Mouse (Mus musculus) granulocyte monocyte progenitor cell, adult 5-6 weeks (primary cell): ENCODE measurements around the gene Sfpq. TPM values are rescaled to one million over a fixed set of nuclear protein-coding genes. Genes with fewer than 3 reads are reported as not detected.
"Not testable (repeated sequence)": the region's sequence is repeated elsewhere in the genome, so short reads cannot be mapped to it uniquely, and the experiment has no call there.

Experiments
- ATAC-seq: replicated peaks from 2 replicates; pipeline ENCODE4 v1.8.0; 2016; ENCODE audit warnings: mild to moderate bottlenecking, moderate TSS enrichment, inconsistent platforms; ENCODE audit not compliant: poor library complexity, severe bottlenecking
- total RNA-seq, 2 experiments: library from RNA; stranded (forward) in 1 of 2; stranded (reverse) in 1 of 2; fragments of 200-712, 200-1000 nt in 1 of 2; fragments of >200 nt in 1 of 2; fragmentation: Nextera tagmentation in 1 of 2; gene quantifications; 2 replicates each; pipeline ENCODE4 v1.2.3; 2014 to 2017

The Sfpq gene
- total RNA-seq (2014; fragmentation: Nextera tagmentation) (384 and 480 TPM in 2 replicates), total RNA-seq (2017) (580 and 667 TPM in 2 replicates)

- ATAC-seq = peak; percentile 84
Measured at GRCm38 (mm10) chr4:127021151-127021945, at the start of gene Sfpq. Sfpq (plus strand) TSS chr4:127021324.

GRCm38 (mm10) chr4:126977467-126977866 is 43.7 kb upstream of the Sfpq start:
- ATAC-seq = peak; percentile 55; the same call in 1 of the 2 replicates

DNA sequence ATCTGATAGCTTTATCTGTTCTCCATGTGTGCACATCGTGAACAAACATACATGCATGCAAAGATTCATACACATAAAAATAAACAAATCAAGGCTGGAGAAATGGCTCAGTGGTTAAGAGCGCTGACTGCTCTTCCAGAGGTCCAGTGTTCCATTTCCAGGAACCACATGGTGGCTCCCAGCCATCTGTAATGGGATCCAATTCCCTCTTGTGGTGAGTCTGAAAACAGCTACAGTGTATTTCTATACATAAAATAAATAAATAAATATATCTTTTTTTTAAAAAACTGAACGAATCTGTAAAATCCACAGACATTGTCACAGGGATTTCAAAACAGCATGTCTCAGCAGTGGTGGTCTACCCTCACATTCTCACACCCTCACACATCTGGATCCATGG is 42.4 kb upstream of the Sfpq start:
- no peak for ATAC-seq

DNA sequence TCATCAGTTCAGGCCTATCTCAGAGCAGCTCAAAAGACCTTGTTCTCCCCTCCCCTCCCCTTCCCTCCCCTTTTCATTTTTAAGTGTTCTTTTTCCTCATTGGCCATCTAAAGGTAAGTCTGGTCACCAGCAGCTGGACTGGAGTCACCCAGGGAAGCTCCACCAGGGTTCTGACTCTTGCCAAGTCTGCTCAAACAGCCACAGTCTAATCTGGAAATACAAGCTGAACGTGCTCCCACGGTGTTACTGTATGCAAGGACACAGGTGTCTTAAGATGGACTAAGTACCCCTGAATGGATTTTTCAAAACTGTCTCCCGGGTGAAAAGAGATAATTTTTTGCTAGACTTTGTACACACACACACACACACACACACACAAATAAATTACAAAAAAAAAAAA is 37.8 kb upstream of the Sfpq start:
- ATAC-seq = no peak

GRCm38 (mm10) chr4:126983736-126984525 is 37.2 kb upstream of the Sfpq start:
- not testable (repeated sequence) for ATAC-seq

- no peak for ATAC-seq
Measured at GRCm38 (mm10) chr4:126986768-126987167, 34.4 kb upstream of the Sfpq start.

- ATAC-seq = no peak
Measured at GRCm38 (mm10) chr4:126988503-126988902, 32.6 kb upstream of the Sfpq start.

- no peak for ATAC-seq
Measured at GRCm38 (mm10) chr4:126990553-126990952, 30.6 kb upstream of the Sfpq start.

GRCm38 (mm10) chr4:126992356-126992755 is 28.8 kb upstream of the Sfpq start:
- ATAC-seq = peak; percentile 59

DNA sequence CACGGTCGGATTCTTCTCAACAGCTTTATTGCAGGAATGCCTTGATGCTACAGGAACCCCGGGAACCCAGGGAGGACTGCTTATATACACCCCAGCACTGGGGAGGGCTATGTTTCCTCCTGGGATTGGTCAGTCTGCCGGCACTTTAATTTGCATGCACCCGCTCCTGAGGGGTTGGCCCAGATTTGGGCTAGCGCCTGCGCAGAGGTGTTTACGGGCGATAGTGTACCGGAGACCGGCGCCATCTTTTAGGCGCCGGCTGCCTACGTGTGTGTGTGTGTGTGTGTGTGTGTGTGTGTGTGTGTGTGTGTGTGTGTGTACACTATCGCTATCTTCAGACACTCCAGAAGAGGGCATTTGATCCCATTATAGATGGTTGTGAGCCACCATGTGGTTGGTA is 21.8 kb upstream of the Sfpq start:
- ATAC-seq = not testable (repeated sequence)

DNA sequence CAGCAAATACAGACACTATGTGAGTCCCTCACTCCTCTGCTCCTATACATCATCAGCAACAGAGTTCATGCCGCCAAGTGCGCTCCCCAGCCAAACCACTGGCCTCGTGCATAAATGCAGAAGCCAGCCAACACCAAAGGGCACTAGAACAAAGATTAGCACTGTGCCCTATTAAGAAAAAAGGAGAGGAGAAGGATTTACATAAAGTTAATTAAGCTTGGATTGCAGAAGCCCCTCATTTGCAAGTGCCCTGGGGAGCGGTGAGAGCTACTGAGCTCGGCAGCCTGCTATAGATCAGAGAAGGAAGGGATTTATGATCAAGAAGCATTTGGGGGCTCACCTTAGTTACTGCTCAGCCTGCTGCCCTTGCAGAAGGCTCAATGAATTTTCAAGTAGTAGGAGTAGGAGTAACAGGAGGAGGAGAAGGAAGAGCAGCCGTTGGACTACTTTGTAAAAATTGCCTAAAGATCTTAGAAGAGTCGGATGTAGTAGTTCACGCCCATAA is 20.5 kb upstream of the Sfpq start:
- ATAC-seq = no peak

DNA sequence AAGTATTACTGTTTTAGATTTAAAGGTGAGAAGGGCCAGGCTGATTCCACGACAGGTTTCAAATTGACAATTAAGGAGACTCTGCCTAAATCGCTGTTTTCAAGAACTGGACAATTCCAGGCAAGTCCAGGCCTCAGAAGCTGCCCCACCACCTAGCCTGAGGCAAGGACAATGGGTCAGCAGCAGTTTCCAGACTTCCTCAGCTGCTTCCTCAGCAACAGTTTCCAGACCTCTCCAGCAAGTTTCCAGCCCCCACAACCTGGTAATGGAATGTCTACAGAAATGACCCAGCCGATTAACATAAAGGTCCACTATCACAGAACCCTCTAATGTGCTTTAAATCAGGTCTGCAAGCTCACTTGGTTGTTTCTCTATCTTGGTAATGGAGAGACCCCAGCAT is 16.7 kb upstream of the Sfpq start:
- no peak for ATAC-seq

DNA sequence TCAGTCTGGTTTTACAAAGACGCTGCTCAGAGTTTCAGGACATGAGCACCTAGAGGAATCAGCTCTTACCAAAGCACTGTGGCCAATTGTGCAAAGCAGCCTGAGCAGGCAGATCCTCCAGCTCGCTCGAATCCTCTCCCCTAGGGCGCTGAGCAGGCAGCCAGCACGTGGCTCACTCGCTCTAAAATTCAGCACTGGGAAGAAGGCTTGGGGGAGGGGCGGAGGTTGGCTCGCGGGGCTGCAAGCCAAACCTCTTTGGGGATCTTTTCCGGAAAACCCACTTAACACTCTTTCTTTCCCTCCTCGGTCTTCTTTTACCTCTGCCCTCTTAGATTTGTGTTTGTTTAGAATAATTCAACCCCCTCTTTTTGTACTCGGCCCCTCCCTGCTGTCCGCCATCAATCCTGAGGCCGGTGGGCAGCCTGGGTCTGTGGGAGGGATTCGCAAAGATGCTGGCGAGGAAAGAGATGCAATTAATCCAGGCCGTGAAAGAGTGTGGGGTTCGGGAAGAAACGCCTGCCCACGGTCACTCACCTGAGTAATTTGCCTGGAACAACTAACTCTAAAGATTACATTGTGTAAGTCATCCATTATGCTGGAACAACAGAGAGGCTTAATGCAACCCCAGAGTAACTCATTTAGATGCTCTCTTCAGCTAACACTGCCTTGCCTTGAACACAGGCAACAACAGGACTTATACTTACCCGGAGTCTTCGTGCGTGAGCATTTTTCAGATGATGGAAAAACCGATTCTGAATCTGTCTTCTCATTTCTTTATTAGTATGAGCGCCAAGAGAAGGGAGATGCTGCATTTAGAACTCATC is 15.8 kb upstream of the Sfpq start:
- ATAC-seq = peak; percentile 61

DNA sequence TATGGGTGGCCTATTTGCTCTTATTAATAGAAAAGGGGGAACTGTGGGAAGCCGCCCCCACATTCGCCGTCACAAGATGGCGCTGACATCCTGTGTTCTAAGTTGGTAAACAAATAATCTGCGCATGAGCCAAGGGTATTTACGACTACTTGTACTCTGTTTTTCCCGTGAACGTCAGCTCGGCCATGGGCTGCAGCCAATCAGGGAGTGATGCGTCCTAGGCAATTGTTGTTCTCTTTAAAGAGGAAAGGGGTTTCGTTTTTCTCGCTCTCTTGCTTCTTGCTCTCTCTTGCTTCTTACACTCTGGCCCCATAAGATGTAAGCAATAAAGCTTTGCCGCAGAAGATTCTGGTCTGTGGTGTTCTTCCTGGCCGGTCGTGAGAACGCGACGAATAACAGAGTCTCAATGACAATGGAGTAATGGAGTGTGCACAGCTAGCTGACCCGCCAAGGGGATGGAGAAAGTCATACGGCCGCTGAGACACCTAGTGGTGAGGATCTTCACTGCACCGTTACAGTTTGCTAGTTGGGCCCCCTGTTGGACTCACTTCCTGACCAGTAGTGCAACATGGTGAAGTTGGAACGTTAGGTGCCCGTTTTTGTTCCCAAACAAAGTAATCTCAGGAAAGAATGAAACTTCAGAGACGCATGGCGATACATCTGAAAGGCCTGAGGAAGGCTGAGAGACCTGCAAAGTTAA is 5.7 kb upstream of the Sfpq start:
- ATAC-seq = peak; percentile 100

DNA sequence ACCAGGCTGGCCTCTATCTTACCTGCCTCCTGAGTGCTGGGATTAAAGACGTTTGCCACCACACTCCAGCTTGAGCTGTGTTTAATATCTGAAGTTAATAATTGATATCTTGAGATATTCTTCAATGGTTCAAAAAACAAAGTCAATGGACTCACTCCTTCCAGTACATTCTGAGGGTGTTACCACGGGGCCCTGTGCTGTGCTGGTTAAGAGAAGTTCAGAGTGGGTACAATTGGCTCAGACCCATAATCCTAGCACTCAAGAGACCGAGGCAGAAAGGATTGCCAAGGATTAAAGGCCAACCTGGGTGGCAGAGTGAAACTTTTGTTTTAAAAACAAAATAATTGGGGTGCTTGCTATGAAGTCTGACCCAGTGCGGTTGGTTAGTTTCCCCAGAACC is 4.8 kb upstream of the Sfpq start:
- no peak for ATAC-seq

- no peak for ATAC-seq
Measured at GRCm38 (mm10) chr4:127020411-127021150, 543 bp upstream of the Sfpq start.

DNA sequence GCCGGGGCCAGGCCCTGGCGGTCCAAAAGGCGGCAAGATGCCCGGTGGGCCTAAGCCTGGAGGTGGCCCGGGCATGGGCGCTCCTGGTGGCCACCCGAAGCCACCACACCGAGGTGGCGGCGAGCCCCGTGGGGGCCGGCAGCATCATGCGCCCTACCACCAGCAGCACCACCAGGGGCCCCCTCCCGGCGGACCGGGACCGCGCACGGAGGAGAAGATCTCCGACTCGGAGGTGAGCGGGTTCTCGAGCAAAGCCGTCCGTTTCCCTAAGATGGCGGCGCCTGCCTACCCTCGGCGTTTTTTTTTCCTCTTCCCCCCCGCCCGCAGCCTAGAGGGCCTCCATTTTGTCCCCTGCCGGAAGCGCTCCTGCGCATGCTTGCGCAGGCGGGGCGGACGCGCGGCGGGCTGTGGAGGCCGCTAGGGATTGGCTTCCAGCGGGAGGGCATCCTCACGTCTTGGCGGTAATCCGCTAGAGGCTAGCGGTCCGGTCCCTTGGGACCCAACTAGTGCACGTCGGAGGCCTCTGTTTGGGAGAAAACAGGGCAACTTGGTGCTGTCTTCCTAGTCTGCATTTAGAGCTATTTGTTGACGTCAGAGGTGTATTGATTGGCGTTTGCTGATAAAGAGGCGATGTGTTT is 984 bp downstream of the Sfpq start:
- peak; percentile 62 for ATAC-seq

DNA sequence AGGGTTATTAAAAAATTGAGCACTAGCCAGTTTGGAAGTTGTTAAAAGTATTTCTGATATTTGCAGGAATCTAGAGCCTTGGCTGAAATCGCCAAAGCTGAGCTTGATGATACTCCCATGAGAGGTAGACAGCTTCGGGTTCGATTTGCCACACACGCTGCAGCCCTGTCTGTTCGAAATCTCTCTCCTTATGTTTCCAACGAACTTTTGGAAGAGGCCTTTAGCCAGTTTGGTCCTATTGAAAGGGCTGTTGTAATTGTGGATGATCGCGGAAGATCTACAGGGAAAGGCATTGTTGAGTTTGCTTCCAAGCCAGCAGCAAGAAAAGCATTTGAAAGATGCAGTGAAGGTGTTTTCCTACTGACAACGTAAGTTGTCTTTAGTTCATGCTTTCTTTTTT is 2.1 kb downstream of the Sfpq start:
- ATAC-seq = no peak

GRCm38 (mm10) chr4:127024240-127024639 is 3.1 kb downstream of the Sfpq start:
- no peak for ATAC-seq
